Mouse (Mus musculus) liver, postnatal 0 days (tissue): ENCODE measurements around the gene 4933406M09Rik. TPM values are rescaled to one million over a fixed set of nuclear protein-coding genes. Genes with fewer than 3 reads are reported as not detected.

Experiments used
- ATAC-seq: fragments of 200-750 bp; cut with Nextera tagmentation; 2 replicates; pipeline ENCODE4 v1.8.0; 2017; ENCODE audit warnings: mild to moderate bottlenecking, moderate library complexity
- DNase-seq: peaks from one replicate; pipeline ENCODE4 v3.0.0-alpha.2; 2016
- H3K27ac ChIP-seq: fragments of 300-500 bp; sonication (generic); 2 replicates; pipeline ENCODE4 v1.5.1; 2014; ENCODE audit warnings: antibody characterized with exemption, moderate library complexity, mild to moderate bottlenecking, low read depth
- H3K27me3 ChIP-seq: fragments of 300-500 bp; sonication (generic); 2 replicates; pipeline ENCODE4 v1.6.1; 2014; ENCODE audit warnings: low read length, control low read depth, mixed read lengths; ENCODE audit not compliant: insufficient read depth
- H3K36me3 ChIP-seq: fragments of 300-500 bp; sonication (generic); replicated peaks from 2 replicates; pipeline ENCODE4 v1.6.1; 2014; ENCODE audit warnings: mild to moderate bottlenecking, control low read depth, low read length, moderate library complexity, mixed read lengths; ENCODE audit not compliant: insufficient read depth
- H3K4me1 ChIP-seq: fragments of 300-500 bp; sonication (generic); 2 replicates; pipeline ENCODE4 v1.6.1; 2014; ENCODE audit warnings: antibody characterized with exemption, mild to moderate bottlenecking, control low read depth; ENCODE audit not compliant: insufficient read depth
- H3K4me2 ChIP-seq: fragments of 300-500 bp; sonication (generic); 2 replicates; pipeline ENCODE4 v1.6.1; 2014; ENCODE audit warnings: low read depth, mild to moderate bottlenecking, low read length, moderate library complexity, mixed read lengths
- H3K4me3 ChIP-seq: fragments of 300-500 bp; sonication (generic); 2 replicates; pipeline ENCODE4 v1.5.1; 2014; ENCODE audit warnings: low read depth, low read length
- H3K9ac ChIP-seq: fragments of 300-500 bp; sonication (generic); replicated peaks from 2 replicates; pipeline ENCODE4 v1.6.1; 2014; ENCODE audit warnings: mild to moderate bottlenecking, moderate library complexity
- H3K9me3 ChIP-seq: fragments of 300-500 bp; sonication (generic); 2 replicates; pipeline ENCODE4 v1.6.1; 2016; ENCODE audit warnings: mild to moderate bottlenecking, control low read depth, low read length, mixed read lengths
- CTCF ChIP-seq: sonication (generic); IDR thresholded peaks from 2 replicates; pipeline ENCODE4 v1.5.1; 2016; ENCODE audit warnings: antibody characterized with exemption, low read depth
- EP300 ChIP-seq: IDR thresholded peaks from 2 replicates; pipeline ENCODE4 v1.6.1; 2016; ENCODE audit warnings: antibody characterized with exemption, low read depth, mild to moderate bottlenecking
- WGBS: fragments of 180-500 bp; shearing (Covaris S2); extraction: QIAGEN DNeasy Blood & Tissue Kit; methylation state at CpG from one replicate; pipeline ENCODE4 v1.1.7; 2014; ENCODE audit not compliant: insufficient replicate concordance; 5-methylcytosine and 5-hydroxymethylcytosine counted together
- polyA plus RNA-seq: library from polyadenylated mRNA; unstranded; fragments of >200 nt; fragmentation: Nextera tagmentation; extraction: Ambion mirVana; gene quantifications from 2 replicates; pipeline ENCODE4 v1.2.1, GENCODE M21; 2015

4933406M09Rik gene
- polyA plus RNA-seq, 1 experiment from 2014 or later: not detected

DNA sequence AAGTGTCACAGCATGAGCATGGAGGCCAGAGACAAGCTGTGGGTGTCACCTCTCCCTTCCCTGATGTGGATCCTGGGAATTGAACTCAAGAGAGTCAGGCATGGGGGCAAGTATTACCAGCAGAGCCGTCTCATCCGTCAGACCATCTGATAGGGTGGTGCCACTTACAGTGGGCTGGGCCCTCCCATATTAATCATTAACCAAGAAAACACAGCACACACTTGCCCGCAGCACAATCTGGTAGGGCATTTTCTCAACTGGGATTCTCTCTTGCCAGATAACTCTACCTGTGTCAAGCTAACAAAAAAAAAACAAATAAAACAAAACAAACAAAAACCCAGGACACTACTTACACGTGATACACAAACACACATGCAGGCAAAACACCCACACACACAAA is 28.3 kb upstream of the 4933406M09Rik start:
- Histone ChIP-seq H3K4me3 (no peak overlapping the region), H3K36me3 (peaks cover 66% of the 10 kb centered on the region), H3K4me1 (peaks cover 13% of the 10 kb centered on the region), H3K27me3 (no peaks in the 10 kb centered on the region), H3K9ac (no peak overlapping the region), H3K9me3 (no peaks in the 10 kb centered on the region), H3K4me2 (no peak overlapping the region), H3K27ac (no peak overlapping the region)
- ATAC-seq (peak; percentile 33), DNase-seq (no peak)
- WGBS: 51% methylated on average over 4 of the region's 4 CpGs
- TF ChIP-seq EP300 (no peak), CTCF (no peak)

- WGBS: 60% methylated on average over 7 of the region's 7 CpGs
- peak overlapping the region; percentile 96 for H3K27ac ChIP-seq
Measured at GRCm38 (mm10) chr1:134360656-134361055, 25.1 kb upstream of the 4933406M09Rik start.

DNA sequence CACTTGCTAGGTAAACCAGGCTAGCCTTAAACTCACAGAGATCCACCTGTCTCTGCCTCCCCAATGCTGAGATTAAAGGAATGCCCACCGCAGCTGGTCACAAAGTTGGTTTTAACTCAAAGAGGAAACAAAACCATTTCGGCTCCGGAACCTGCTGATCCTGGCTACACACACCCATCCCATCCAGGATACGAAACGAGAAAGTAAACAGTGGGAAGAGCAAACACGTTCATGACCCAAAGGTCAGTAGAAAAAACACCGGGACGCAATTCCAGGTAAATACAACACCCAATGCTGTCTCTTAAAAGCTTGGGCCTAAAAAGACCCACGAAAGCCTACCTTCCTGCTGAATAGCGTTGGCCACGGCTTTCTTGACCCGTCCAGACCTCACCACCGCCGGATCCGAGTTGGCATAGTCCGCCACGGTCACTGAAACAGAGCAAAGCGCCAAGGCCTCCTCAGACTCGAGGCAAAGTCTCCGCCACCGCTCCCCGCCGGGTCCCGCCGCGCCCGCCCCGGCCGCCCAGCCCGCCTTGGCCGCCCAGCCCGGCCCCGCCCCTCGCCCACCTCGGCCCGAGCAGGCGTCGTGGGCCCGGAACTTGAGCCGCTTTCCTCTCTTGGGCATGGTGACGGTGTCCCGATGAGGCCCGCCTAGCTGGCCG is 24.4 kb upstream of the 4933406M09Rik start:
- peaks cover 13% of the 10 kb centered on the region for H3K4me1 ChIP-seq
- peak overlapping the region; percentile 82 for H3K4me3 ChIP-seq
- H3K27ac ChIP-seq: peak overlapping the region; percentile 96
- no peak for DNase-seq
- peak overlapping the region; percentile 68 for H3K4me2 ChIP-seq
- H3K9me3 ChIP-seq: no peaks in the 10 kb centered on the region
- H3K27me3 ChIP-seq: no peaks in the 10 kb centered on the region
- TF ChIP-seq CTCF (no peak), EP300 (peak; percentile 35; the same call in 1 of the 2 replicates)
- WGBS: 1% methylated on average over 38 of the region's 44 CpGs
- peak overlapping the region; percentile 93 for H3K9ac ChIP-seq
- ATAC-seq: peak; percentile 80
- H3K36me3 ChIP-seq: peaks cover 28% of the 10 kb centered on the region

More at GRCm38 (mm10) chr1:134360656-134361055, 25.1 kb upstream of the 4933406M09Rik start:
- Histone ChIP-seq H3K27me3 (no peaks in the 10 kb centered on the region), H3K9ac (peak overlapping the region; percentile 93), H3K36me3 (peaks cover 35% of the 10 kb centered on the region), H3K9me3 (no peaks in the 10 kb centered on the region), H3K4me2 (peak overlapping the region; percentile 68), H3K4me1 (peaks cover 13% of the 10 kb centered on the region), H3K4me3 (peak overlapping the region; percentile 82)
- TF ChIP-seq CTCF: no peak
- no peak for TF ChIP-seq EP300
- ATAC-seq (no peak), DNase-seq (no peak)

DNA sequence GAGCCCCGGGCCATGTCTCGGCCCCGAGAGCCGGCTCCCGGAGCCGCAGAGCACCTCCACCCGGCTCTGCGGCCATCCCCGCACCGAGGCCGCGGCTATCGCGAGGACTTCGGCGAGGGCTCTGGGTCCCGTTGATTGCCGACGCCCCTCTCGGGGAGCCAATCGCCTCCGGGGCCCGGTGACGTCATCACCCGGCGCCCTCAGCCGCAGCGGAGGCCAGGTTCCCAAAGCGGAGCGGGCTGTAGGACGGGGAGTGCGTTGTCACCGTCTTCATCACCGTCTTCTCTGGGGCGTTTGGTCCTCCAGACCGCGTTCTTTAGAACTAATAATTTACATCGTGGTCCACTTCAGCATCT is 23.9 kb upstream of the 4933406M09Rik start, which contains the start of gene Tmem183a:
TSS of gene Tmem183a (minus strand) at position 123 of the 356 bp plus-strand sequence.
- Histone ChIP-seq H3K36me3 (peaks cover 27% of the 10 kb centered on the region), H3K4me3 (peak within 1 kb of the TSS; percentile 82), H3K27ac (peak within 1 kb of the TSS; percentile 96), H3K27me3 (no peaks in the 10 kb centered on the region), H3K9ac (peak within 1 kb of the TSS; percentile 93), H3K9me3 (no peaks in the 10 kb centered on the region), H3K4me1 (peaks cover 13% of the 10 kb centered on the region), H3K4me2 (peak within 1 kb of the TSS; percentile 68)
- TF ChIP-seq CTCF: no peak
- TF ChIP-seq EP300: no peak
- peak; percentile 95 for ATAC-seq
- 3% methylated on average over 38 of the region's 38 CpGs for WGBS
- peak; percentile 97 for DNase-seq

- Histone ChIP-seq H3K9me3 (no peaks in the 10 kb centered on the region), H3K4me3 (no peak overlapping the region), H3K4me2 (no peak overlapping the region), H3K9ac (no peak overlapping the region), H3K27me3 (no peaks in the 10 kb centered on the region), H3K27ac (no peak overlapping the region), H3K36me3 (peaks cover 18% of the 10 kb centered on the region), H3K4me1 (peaks cover 13% of the 10 kb centered on the region)
- no peak for DNase-seq
- 64% methylated on average over 4 of the region's 4 CpGs for WGBS
- no peak for ATAC-seq
- TF ChIP-seq CTCF (no peak), EP300 (no peak)
Measured at GRCm38 (mm10) chr1:134363194-134363593, 22.5 kb upstream of the 4933406M09Rik start.

DNA sequence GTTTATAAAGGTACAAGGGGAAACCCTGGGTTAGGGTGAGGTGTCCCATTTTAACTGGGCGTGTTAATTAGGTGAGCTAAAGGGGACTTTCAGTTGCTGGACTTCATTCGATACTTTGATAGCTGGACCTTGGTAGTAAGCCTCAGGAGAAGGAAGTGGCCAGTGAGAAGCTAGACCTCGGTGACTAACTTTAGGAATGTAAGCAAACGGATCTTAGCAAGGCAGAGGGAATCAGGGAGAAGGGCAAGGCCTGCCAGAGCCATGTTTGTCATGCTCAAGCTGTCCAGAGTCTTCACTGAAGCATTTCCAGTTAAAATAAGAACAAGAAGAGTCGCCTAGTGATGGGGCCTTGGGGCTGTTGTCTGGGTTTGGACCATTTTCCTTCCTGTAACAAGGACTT is 20.2 kb upstream of the 4933406M09Rik start:
- no peak for TF ChIP-seq EP300
- no peak for TF ChIP-seq CTCF
- Histone ChIP-seq H3K36me3 (peaks cover 2% of the 10 kb centered on the region; the same call in 1 of the 2 replicates), H3K27me3 (no peaks in the 10 kb centered on the region), H3K9me3 (peaks cover 9% of the 10 kb centered on the region), H3K9ac (no peak overlapping the region), H3K4me3 (no peak overlapping the region), H3K4me1 (peaks cover 3% of the 10 kb centered on the region), H3K27ac (no peak overlapping the region), H3K4me2 (no peak overlapping the region)
- ATAC-seq (no peak), DNase-seq (no peak)
- 59% methylated on average over 5 of the region's 5 CpGs for WGBS
